Mouse (Mus musculus) gastrocnemius, postnatal 25 days (tissue): Measurements from ENCODE around the gene Dpep2nb. TPM values are rescaled to one million over a fixed set of nuclear protein-coding genes. Genes with fewer than 3 reads are reported as not detected.
A peak's percentile ranks its signal among the peaks of the same experiment; 100 is the strongest.
"Not testable (repeated sequence)": the region's sequence is repeated elsewhere in the genome, so short reads cannot be mapped to it uniquely, and the experiment has no call there.

Experiments
- DNase-seq: peaks from one replicate; pipeline ENCODE4 v3.0.0; 2022
- total RNA-seq, 2 experiments: library from RNA; stranded (reverse); gene quantifications; 1 replicate in 1 of 2; 2 replicates in 1 of 2; pipeline ENCODE4 v1.2.3; 2021

The Dpep2nb gene
- total RNA-seq, 2 experiments from 2014 or later, result not detected

- DNase-seq, result no peak
These were observed 638 bp upstream of the Dpep2nb start for GRCm38 (mm10) chr8:106006413-106006812.

DNA sequence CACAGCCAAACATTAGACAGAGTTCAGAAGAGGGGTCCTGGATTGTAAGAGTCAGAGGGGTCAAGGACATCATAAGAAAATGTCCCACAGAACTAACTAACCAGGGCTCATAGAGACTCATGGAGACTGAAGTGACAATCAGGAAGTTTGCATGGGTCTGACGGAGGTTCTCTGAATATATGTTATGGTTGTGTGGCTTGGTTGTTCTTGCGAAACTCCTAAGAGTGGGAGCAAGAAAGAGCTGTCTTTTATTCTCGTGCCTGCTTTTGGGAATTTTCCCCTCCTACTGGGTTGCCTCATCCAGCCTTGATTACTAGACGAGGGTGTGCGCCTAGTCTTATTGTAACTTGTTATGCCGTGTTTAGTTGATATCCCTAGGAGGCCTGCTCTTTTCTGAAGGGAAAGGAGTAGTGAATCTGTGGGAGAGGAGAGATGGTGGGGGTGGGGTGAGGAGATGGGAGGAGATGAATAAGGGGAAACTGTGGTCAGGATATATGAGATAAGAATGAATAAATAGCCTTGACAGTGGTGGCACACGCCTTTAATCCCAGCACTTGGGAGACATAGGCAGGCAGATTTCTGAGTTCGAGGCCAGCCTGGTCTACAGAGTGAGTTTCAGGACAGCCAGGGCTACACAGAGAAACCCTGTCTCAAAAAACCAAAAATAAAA is 1.1 kb downstream of the Dpep2nb start:
- DNase-seq, result no peak

DNA sequence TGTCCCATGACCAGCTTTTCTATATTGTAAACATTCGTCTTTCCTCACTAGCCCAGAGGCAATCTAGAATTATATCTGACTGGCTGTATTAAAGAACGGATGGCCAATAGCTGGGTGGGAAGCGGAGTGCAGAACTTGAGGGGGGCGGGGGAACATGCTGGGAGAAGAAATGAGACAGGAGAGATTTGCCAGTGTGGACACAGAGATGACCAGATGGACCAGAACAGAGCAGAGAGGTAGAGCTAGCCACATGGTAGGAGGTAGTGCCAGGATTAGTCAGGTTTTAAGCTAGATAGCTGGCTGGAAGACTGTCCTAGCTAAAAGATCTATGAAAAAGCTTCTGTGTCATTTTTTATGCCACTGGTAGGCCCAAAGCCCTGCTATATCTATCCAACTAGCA is 3.9 kb downstream of the Dpep2nb start:
- no peak for DNase-seq

DNA sequence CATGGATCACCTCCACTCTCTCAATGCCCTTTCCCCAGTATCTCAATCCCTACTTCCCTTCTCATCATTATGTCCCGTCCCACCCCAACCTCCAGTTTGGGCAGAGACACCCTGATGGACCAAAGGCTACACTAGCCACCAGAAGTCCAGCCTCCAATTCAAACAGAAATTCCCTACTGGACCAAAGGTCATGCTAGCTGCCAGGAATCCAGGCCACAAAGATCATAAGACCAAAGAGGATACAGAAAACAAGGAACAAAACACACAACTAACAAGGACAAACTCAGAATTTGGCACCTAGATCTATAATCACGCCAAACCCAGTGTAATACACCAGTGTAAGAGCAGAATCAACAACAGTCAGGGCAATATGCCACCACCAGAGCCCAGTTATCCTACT is 6.8 kb downstream of the Dpep2nb start:
- no peak for DNase-seq

DNA sequence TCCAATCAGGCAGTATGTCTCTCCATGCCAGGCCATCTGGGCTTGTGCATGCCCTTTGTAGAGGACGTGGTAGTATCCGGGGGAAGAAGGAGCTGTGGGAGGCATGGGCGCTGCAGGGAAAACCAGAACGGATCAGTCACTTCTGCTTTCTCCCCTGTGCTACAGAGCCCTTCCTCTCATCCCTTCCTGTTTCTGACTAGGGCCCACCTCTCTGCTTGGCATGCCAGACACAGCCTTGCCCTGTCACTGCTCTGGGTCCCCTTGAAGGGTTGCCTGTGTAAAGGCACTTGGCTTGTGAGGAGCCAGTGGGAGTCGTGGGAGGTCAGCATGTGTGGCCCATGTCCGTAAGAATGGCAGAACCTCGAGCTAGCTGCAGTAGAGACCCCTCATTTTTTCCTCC is 9.4 kb downstream of the Dpep2nb start:
- peak; percentile 13 for DNase-seq

DNA sequence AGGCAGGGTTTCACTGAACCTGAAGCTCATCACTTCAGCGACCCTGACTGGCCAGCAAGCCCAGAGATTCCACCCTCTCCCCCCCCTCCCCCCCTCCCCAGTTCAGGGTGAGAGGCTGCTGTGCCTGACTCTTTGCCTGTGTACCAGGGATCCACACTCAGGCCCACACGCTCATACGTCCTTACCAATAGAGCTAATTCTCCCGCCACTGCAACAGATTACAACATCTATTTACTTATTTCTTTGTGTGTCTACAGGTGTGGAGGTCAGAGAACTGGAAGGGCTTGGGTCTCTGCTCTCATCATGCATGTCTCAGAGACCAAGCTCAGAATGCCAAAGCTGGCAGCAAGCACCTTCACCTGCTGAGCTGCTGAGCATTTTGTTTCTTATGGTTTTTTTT is 12.5 kb downstream of the Dpep2nb start:
- no peak for DNase-seq

DNA sequence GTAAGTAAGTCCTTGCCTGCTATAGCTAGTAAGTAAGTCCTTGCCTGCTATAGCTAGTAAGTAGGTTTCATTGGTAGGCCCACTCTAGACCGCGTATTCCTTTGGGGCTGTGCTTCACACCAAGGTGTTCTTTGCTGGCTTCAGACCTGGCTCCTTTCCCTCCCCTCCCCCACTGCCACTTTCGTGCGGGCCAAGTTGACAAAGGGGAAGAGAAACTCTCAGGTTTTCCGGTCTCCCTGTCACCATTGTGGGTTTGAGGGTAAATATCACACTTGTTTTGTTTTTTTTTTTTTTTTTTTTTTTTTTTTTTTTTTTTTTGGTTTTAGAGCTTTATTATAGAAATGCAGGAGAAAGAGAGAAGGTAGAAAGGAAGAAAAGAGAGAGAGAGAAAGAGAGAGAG is 13.3 kb downstream of the Dpep2nb start:
- DNase-seq, result no peak

GRCm38 (mm10) chr8:105991546-105991945 is 14.2 kb downstream of the Dpep2nb start:
- no peak for DNase-seq

DNA sequence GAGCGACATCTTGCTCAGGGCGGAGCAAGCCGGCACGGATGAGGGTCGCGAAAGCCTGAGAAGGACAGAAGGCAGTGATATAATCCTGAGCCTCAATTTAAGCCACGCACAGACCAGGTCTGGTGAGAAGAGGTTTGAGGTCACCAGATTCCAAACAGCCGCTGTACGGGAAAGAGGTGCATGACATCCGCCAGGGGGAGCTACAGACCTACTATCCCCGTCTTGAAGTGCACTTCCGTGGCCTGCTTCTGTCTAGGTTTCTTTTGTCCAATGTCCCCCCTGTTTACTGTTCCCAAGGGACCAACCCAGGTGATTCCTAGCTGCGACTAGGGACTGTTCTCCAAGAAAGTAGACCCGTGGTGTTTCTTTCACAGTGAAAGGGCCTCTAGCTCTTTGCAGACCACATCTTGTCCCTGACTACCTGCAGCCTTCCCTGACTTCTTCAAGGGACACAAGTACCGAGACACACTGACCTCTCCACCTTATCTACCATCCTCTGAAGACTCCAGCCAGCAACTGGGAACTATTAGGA is 14.9 kb downstream of the Dpep2nb start, which contains the start of gene Dus2:
Dus2 (plus strand) TSS at position 482 of the 532 bp plus-strand sequence.
- peak; percentile 60 for DNase-seq

DNA sequence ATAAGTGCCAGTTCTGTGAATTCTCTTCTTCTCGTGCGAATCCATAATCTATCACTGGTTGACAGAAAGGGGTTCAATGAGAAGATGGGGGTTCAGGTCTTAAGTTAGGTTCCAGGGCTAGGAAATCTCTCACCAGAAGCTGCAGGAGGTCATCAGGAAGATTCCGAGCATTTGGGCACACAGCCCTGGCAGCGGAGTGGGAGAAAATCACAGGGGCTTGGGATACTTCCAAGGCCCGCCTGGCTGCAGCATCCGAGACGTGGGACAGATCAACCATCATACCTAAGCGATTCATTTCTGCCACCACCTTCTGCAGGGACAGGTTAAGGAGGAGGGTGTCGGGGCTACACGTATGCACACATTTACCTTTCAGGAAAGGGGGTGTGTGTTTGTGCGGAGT is 17.2 kb downstream of the Dpep2nb start:
- no peak for DNase-seq

DNA sequence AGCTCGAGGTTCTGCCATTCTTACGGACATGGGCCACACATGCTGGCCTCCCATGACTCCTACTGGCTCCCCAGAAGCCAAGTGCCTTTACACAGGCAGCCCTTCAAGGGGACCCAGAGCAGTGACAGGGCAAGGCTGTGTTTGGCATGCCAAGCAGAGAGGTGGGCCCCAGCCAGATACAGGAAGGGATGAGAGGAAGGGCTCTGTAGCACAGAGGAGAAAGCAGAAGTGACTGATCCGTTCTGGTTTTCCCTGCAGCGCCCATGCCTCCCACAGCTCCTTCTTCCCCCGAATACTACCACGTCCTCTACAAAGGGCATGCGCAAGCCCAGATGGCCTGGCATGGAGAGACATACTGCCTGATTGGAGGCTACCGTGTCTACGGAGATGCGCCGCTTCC is 22.4 kb downstream of the Dpep2nb start:
- DNase-seq, result not testable (repeated sequence)

- DNase-seq, result no peak
These were observed 24.6 kb downstream of the Dpep2nb start for GRCm38 (mm10) chr8:105981146-105981545.

DNA sequence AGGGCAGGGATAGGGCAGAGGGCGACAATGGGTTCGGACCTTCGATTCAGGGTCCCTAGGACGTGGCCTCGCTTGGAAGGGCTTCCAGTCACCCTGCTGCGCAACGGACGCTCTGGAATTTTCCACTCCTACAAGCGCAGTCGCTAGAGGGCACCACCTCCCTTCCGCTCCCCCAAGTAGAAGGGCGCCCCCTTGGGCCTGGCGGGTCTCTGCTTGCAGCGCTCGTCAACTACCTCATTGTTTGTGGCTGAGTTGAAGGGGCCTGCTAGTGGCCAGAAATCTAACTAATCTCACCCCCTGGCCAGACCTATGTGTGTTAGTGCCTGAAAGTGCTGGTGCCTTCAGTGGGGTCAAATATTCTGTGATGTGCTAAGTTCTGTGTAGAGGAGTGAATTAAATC is 26.4 kb downstream of the Dpep2nb start, which contains the start of gene Dpep3:
Dpep3 (minus strand) TSS at position 105 of the 400 bp plus-strand sequence.
- DNase-seq, result no peak

DNA sequence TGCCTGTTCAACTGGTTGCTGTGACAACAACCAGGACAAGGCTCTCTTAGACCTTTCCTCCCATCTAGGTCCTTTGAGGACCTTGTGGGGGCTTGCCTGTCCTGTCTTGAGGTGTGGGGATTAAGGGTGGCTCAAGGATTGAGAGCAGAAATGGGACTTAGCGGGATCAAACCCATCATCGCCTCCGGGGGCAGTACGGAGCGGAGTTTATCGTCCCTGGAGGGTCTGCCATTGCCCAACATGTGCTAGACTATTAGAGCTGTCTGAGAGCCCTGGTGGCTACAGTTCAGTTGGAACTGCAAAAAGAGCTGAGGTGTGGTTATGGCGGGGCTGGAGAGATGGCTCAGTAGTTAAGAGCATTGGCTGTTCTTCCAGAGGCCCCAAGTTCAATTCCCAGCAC is 30.4 kb downstream of the Dpep2nb start:
- no peak for DNase-seq

DNA sequence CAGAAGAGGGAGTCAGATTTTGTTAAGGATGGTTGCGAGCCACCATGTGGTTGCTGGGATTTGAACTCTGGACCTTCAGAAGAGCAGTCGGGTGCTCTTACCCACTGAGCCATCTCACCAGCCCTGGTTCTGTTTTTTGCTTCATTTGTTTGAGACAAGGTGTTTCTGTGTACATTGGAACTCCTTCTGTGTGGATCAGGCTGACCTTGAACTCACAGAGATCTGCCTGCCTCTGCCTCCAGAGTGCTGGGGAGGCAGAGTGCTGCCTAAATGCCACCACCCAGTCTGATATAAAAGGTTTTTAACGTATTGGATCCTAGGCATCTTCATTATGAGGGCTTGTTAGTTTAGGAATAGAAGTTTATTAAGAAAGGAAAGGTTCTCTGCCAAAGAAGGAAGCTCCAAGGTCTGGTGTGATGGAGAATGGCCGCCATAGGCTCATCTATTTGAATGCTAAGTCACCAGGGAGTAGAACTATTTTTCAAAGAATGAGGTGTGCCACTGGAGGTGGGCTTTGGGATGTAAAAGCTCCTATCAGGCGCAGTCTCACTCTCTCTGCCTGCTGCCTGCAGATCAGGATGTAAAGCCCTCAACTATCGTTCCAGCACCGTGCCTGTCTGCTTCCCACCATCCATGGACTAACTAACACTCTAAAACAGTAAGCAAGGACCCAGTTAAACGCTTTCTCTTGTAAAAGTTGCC is 34.6 kb downstream of the Dpep2nb start:
- DNase-seq, result no peak

- DNase-seq, result no peak
These were observed 36.4 kb downstream of the Dpep2nb start for GRCm38 (mm10) chr8:105969367-105969766.

- peak; percentile 35 for DNase-seq
These were observed 39.0 kb downstream of the Dpep2nb start for GRCm38 (mm10) chr8:105966692-105967311.

DNA sequence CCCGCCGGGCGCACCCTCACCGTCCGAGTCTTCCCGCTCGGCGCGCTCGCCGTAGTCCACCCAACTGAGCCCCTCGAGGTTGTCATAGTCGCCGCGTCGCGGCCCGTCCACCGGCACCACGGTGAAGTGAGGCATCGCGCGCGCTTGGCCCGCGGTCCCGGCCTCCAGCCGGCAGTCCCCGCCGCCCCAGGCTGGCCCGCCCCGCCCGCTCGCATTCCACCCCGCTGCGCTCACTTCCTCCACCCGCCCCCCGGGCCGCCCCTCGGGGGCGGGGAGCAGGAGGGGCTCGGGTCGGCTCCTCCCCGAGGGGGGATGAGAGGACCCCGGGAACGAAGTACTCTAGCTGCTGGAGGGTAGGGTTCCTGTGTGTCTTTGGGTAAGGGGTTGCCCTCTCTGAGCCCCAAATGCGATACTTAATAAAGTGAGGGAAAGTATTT is 39.9 kb downstream of the Dpep2nb start, which contains the start of gene Slc12a4:
Slc12a4 (minus strand) TSS at position 193 of the 437 bp plus-strand sequence.
- DNase-seq, result peak; percentile 90

DNA sequence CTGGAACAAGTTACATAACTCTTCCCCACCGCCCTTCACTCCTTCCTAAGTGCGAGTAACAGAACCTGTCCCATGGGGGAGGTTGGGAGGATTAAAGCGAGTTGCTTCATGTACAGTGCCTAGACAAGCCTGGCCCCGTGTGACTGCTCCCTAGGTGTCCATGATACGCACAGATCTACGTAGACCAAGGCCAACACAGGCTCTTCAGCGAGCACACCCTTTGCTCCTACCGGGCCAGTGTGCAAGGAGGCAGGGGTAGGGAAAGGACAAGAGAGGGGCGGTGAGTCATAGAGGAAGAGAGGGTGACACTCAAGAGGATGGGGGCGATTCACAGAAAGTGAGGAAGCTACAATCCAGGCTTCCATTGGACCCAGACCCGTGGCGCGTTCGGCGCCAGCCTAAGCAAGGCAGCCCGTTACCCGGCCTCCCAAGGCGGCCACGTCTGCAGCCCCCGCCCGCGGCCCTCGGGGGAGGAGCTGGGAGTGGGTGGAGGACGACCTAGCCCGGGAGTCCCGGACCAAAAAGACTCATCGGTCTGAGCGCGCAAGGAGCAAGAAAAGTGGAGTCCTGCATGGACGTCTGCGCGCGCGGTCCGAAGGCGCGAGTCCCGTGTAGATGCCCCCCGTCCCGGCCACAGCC is 40.4 kb downstream of the Dpep2nb start:
- DNase-seq, result peak; percentile 69

GRCm38 (mm10) chr8:105964506-105965265 is 41.1 kb downstream of the Dpep2nb start:
- DNase-seq, result no peak

GRCm38 (mm10) chr8:105961536-105961935 is 44.2 kb downstream of the Dpep2nb start:
- no peak for DNase-seq

DNA sequence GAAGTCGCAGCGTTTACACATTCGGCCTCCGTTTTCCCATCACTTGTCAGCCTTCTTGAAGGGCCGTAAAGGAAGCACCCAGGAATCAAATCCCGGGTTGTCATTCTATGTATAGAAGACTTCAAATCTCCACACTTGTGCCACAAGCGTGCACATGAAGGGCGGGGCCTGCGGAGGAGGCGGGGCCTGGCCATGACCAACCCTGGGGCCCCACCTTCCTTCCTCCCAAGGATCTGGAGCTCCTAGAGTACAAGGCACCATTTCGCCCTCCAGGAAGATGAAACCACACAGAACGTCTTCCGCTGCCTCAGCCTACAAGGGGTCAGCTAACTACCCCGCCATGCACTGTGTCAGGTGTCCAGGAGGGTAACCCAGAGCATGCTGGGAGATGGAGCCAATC is 44.7 kb downstream of the Dpep2nb start:
- no peak for DNase-seq
